In the genomic region with DNA sequence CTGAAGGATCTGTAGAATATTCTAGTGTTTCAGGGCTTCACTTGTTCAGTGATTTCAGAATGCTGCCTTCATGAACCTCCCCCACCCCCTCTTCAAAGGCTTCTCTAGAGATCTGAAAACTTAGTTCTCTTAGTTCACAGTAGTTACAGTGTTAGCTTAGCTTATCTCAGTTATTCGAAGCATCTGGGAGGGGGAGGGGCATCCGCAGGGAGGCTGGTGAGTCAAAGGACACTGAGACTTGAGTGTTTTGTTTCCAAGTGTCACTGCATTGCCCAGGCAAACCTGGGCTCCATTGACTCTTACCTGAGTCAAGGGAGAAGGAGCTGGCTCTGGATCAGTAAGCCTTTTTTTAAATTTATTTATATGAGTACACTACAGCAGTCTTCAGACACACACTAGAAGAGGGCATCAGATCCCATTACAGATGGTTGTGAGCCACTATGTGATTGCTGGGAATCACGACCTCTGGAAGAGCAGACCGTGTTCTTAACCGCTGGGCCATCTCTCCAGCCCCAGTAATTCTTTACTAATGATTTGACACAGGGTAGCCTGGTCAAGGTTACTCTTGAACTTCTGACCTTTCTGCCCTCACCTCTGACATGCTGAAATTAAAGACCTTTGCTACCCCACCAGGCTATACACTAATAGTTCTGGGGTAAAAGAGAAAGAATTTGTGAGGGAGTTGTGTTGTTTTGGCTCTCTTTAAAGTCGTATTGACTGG, we compare ENCODE assay signal across 8 mouse cellular contexts. TPM values are rescaled to one million over a fixed set of nuclear protein-coding genes. Genes with fewer than 3 reads are reported as not detected.
DNase-seq lines count a peak whose midpoint lies in the region; ATAC-seq lines count a peak whose summit lies in the region.

No protein-coding gene starts in this region.

- ATAC-seq in megakaryocyte, adult 5-6 weeks (ENCODE audit: poor library complexity, severe bottlenecking), result no peak
- ATAC-seq in intestine, embryonic 15.5 days, result peak; percentile 57
- ATAC-seq in hindbrain, embryonic 11.5 days (ENCODE audit: low FRiP score), result no peak

- no peak overlapping the region for H3K4me2 ChIP-seq in intestine, embryonic 15.5 days (replicated peaks)
- H3K4me2 ChIP-seq in hindbrain, embryonic 11.5 days (replicated peaks; ENCODE audit: low read depth, low read length), result no peak overlapping the region

- no peaks in the 10 kb centered on the region for H3K9me3 ChIP-seq in megakaryocyte, embryonic 14.5 days
- no peaks in the 10 kb centered on the region for H3K9me3 ChIP-seq in intestine, embryonic 15.5 days
- no peaks in the 10 kb centered on the region for H3K9me3 ChIP-seq in hindbrain, embryonic 11.5 days (ENCODE audit: control insufficient read depth, low read length)

- H3K36me3 ChIP-seq in megakaryocyte, embryonic 14.5 days (replicated peaks; ENCODE audit: low read length), result peaks cover 80% of the 10 kb centered on the region
- peaks cover 8% of the 10 kb centered on the region; the same call in 1 of the 2 replicates for H3K36me3 ChIP-seq in intestine, embryonic 15.5 days
- H3K36me3 ChIP-seq in hindbrain, embryonic 11.5 days (ENCODE audit: control insufficient read depth, insufficient read depth, low read length), result no peaks in the 10 kb centered on the region

- DNase-seq in c-Kit-positive CD71-positive TER-119-negative erythroid progenitor cells, embryonic 14.5 days (ENCODE audit: low read depth), result peak; percentile 94
- peak; percentile 82 to 90 for DNase-seq in lung, postnatal 4 days
- no peak for DNase-seq in retina, postnatal 1 day
- no peak for DNase-seq in retina, embryonic 14.5 days (ENCODE audit: low spot score)
- no peak for DNase-seq in hindbrain, embryonic 11.5 days (ENCODE audit: low spot score)

- no peaks in the 10 kb centered on the region for H3K27me3 ChIP-seq in megakaryocyte, embryonic 14.5 days (replicated peaks)
- no peaks in the 10 kb centered on the region for H3K27me3 ChIP-seq in intestine, embryonic 15.5 days (replicated peaks)
- H3K27me3 ChIP-seq in hindbrain, embryonic 11.5 days (ENCODE audit: control insufficient read depth, insufficient read depth, low read length), result no peaks in the 10 kb centered on the region

- H3K9ac ChIP-seq in intestine, embryonic 15.5 days, result no peak overlapping the region
- H3K9ac ChIP-seq in hindbrain, embryonic 11.5 days (ENCODE audit: low read depth, low read length), result no peak overlapping the region

- H3K4me1 ChIP-seq in megakaryocyte, embryonic 14.5 days, result peaks cover 92% of the 10 kb centered on the region
- peaks cover 53% of the 10 kb centered on the region for H3K4me1 ChIP-seq in intestine, embryonic 15.5 days (replicated peaks)
- peaks cover 4% of the 10 kb centered on the region; the same call in 1 of the 2 replicates for H3K4me1 ChIP-seq in hindbrain, embryonic 11.5 days (replicated peaks; ENCODE audit: control insufficient read depth, insufficient read depth, low read length)

- 0 out of 2 replicates have a peak overlapping the region, but pooled peaks have one; percentile 27 for H3K27ac ChIP-seq in intestine, embryonic 15.5 days
- no peak overlapping the region for H3K27ac ChIP-seq in hindbrain, embryonic 11.5 days (ENCODE audit: low read depth, low read length)

- 21% methylated on average over 6 of the region's 6 CpGs for WGBS in intestine, embryonic 15.5 days
- WGBS in hindbrain, embryonic 11.5 days, result 56% methylated on average over 6 of the region's 6 CpGs

- H3K4me3 ChIP-seq in megakaryocyte, embryonic 14.5 days (replicated peaks), result peak overlapping the region; percentile 38
- no peak overlapping the region for H3K4me3 ChIP-seq in intestine, embryonic 15.5 days (replicated peaks)
- H3K4me3 ChIP-seq in hindbrain, embryonic 11.5 days (ENCODE audit: low read depth, low read length), result no peak overlapping the region

RNA-seq across cellular contexts. Expression of gene Mcl1, which starts 7.7 kb away (rescaled TPM):
- polyA plus RNA-seq in megakaryocyte, embryonic 14.5 days (2012; ENCODE audit: insufficient read depth, low replicate concordance), result 222 and 245 TPM in 2 replicates
- 440 and 463 TPM in 2 replicates for total RNA-seq in megakaryocyte, adult 5-6 weeks (2015)
- total RNA-seq in megakaryocyte, adult 5-6 weeks (2017), result 327 and 343 TPM in 2 replicates
- 50.5 and 52.3 TPM in 2 replicates for polyA plus RNA-seq in intestine, embryonic 15.5 days (2015; fragmentation: Nextera tagmentation; extraction: Ambion mirVana)
- 76.1 and 87.4 TPM in 2 replicates for polyA plus RNA-seq in hindbrain, embryonic 11.5 days (2014; fragmentation: Nextera tagmentation; extraction: Ambion mirVana)

RNA-seq across cellular contexts. Expression of gene Adamtsl4, which starts 21.4 kb away (rescaled TPM):
- polyA plus RNA-seq in megakaryocyte, embryonic 14.5 days (2012; ENCODE audit: insufficient read depth, low replicate concordance), result 0.83 TPM in 1 of 2 replicates, not detected in the other
- total RNA-seq in megakaryocyte, adult 5-6 weeks (2015), result 0.85 and 1.3 TPM in 2 replicates
- total RNA-seq in megakaryocyte, adult 5-6 weeks (2017), result 0.59 and 0.77 TPM in 2 replicates
- polyA plus RNA-seq in intestine, embryonic 15.5 days (2015; fragmentation: Nextera tagmentation; extraction: Ambion mirVana), result 2.3 and 3.0 TPM in 2 replicates
- polyA plus RNA-seq in hindbrain, embryonic 11.5 days (2014; fragmentation: Nextera tagmentation; extraction: Ambion mirVana), result 0.14 and 0.80 TPM in 2 replicates

RNA-seq across cellular contexts. Expression of gene Ensa, which starts 41.5 kb away (rescaled TPM):
- polyA plus RNA-seq in megakaryocyte, embryonic 14.5 days (2012; ENCODE audit: insufficient read depth, low replicate concordance), result 21.1 and 41.0 TPM in 2 replicates
- total RNA-seq in megakaryocyte, adult 5-6 weeks (2015), result 54.7 and 64.2 TPM in 2 replicates
- 94.3 and 94.8 TPM in 2 replicates for total RNA-seq in megakaryocyte, adult 5-6 weeks (2017)
- polyA plus RNA-seq in intestine, embryonic 15.5 days (2015; fragmentation: Nextera tagmentation; extraction: Ambion mirVana), result 65.1 and 69.0 TPM in 2 replicates
- 83.4 and 87.4 TPM in 2 replicates for polyA plus RNA-seq in hindbrain, embryonic 11.5 days (2014; fragmentation: Nextera tagmentation; extraction: Ambion mirVana)

Comparison
In these comparisons a context has a peak if more than half of its experiments do, and no peak if none do; other contexts are left out.
1. DNase-seq: peak in c-Kit-positive CD71-positive TER-119-negative erythroid progenitor cells, embryonic 14.5 days (single experiment) and lung, postnatal 4 days (2 of 2); none in retina, postnatal 1 day (single experiment), retina, embryonic 14.5 days (single experiment) and hindbrain, embryonic 11.5 days (single experiment).